ENCODE assay signal across 8 mouse cellular contexts in the genomic region with DNA sequence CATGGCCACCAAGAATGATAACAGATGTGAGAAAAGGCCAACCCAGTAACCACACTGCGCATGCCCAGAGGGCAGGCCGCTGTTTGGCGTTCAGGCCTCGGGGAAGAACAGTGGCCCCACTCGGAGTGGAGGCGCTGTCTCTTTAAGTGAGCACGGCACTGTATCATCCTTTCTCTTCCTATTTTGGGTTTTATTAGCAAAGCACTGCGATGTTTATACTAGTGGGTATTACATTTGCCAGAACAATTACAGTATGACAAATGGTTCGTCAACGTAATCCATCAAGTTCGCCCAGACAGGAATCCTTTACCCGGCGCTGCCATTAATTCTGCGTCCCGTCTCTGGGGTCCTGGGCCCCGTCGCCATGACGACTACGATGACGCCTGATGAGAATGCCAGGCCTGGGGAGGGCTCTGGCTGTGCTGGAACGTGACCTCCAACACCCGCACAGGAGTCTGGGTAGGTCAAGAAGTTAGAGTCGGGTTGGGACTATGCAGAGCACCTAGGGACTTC.
DNase-seq lines count a peak whose midpoint lies in the region; ATAC-seq and TF ChIP-seq lines count a peak whose summit lies in the region.

No protein-coding gene starts in this region.

- 0 out of 2 replicates have a peak overlapping the region, but pooled peaks have one; percentile 17 for H3K4me2 ChIP-seq in lung, postnatal 0 days (replicated peaks; ENCODE audit: low read depth, low read length)
- H3K4me2 ChIP-seq in stomach, embryonic 14.5 days (replicated peaks; ENCODE audit: low read depth, low read length), result peak overlapping the region; percentile 23

- no peaks in the 10 kb centered on the region for H3K27me3 ChIP-seq in lung, postnatal 0 days (replicated peaks; ENCODE audit: insufficient read depth, low read length)
- no peaks in the 10 kb centered on the region for H3K27me3 ChIP-seq in stomach, embryonic 14.5 days (ENCODE audit: control insufficient read depth, insufficient read depth, low read length)

- no peaks in the 10 kb centered on the region for H3K9me3 ChIP-seq in lung, postnatal 0 days (ENCODE audit: low read length)
- no peaks in the 10 kb centered on the region for H3K9me3 ChIP-seq in stomach, embryonic 14.5 days (ENCODE audit: control insufficient read depth, low read depth, low read length)

- H3K36me3 ChIP-seq in lung, postnatal 0 days (ENCODE audit: insufficient read depth, low read length), result no peaks in the 10 kb centered on the region
- H3K36me3 ChIP-seq in stomach, embryonic 14.5 days (ENCODE audit: control insufficient read depth, insufficient read depth, low read length), result no peaks in the 10 kb centered on the region

- H3K27ac ChIP-seq in lung, postnatal 0 days (ENCODE audit: low read length), result no peak overlapping the region
- H3K27ac ChIP-seq in stomach, embryonic 14.5 days (ENCODE audit: low read length), result peak overlapping the region; percentile 16; the same call in 1 of the 2 replicates

- H3K4me3 ChIP-seq in lung, postnatal 0 days (ENCODE audit: low read depth, low read length), result no peak overlapping the region
- no peak overlapping the region for H3K4me3 ChIP-seq in stomach, embryonic 14.5 days (ENCODE audit: low read depth, low read length)

- DNase-seq in cerebellum, postnatal 10 days, result peak; percentile 42 to 53
- DNase-seq in cerebellum, adult 11-12 months, result no peak
- no peak for DNase-seq in lung, postnatal 0 days (ENCODE audit: low spot score)
- no peak for DNase-seq in lung, adult 18-20 months
- DNase-seq in kidney, postnatal 14 days, result peak; percentile 13
- DNase-seq in frontal cortex, postnatal 25 days (ENCODE audit: low spot score in 2 of 2), result no peak
- no peak for DNase-seq in right cerebral cortex, adult 2 months (ENCODE audit: low spot score in 2 of 2)

- no peak for TF ChIP-seq CTCF in lung, postnatal 0 days (IDR thresholded peaks at IDR 0.05)

- no peaks in the 10 kb centered on the region for H3K4me1 ChIP-seq in lung, postnatal 0 days (ENCODE audit: insufficient read depth, low read depth, low read length)
- H3K4me1 ChIP-seq in stomach, embryonic 14.5 days (ENCODE audit: control insufficient read depth, insufficient read depth, low read length), result peaks cover 16% of the 10 kb centered on the region

- H3K9ac ChIP-seq in lung, postnatal 0 days (replicated peaks; ENCODE audit: low read depth), result no peak overlapping the region
- no peak overlapping the region for H3K9ac ChIP-seq in stomach, embryonic 14.5 days (replicated peaks; ENCODE audit: low read depth, low read length)

- 26% methylated on average over 23 of the region's 23 CpGs for WGBS in lung, postnatal 0 days
- WGBS in stomach, embryonic 14.5 days, result 12% methylated on average over 23 of the region's 23 CpGs

- TF ChIP-seq EP300 in lung, postnatal 0 days (IDR thresholded peaks at IDR 0.05), result no peak

- ATAC-seq in lung, postnatal 0 days, result no peak
- peak; percentile 46; the same call in 1 of the 2 replicates for ATAC-seq in stomach, embryonic 14.5 days (ENCODE audit: insufficient number of reproducible peaks, insufficient read depth, low FRiP score, low read depth)

Comparison
In these comparisons a context has a peak if more than half of its experiments do, and no peak if none do; other contexts are left out.
1. DNase-seq: peak in cerebellum, postnatal 10 days (2 of 2) and kidney, postnatal 14 days (single experiment); none in cerebellum, adult 11-12 months (single experiment), lung, postnatal 0 days (single experiment), lung, adult 18-20 months (0 of 2), frontal cortex, postnatal 25 days (0 of 2) and right cerebral cortex, adult 2 months (0 of 2).